Mouse (Mus musculus) thymus, postnatal 0 days (tissue): ENCODE results near the gene Ms4a3. TPM values are rescaled to one million over a fixed set of nuclear protein-coding genes. Genes with fewer than 3 reads are reported as not detected.

ENCODE experiments used
- DNase-seq: peaks from one replicate; pipeline ENCODE4 v3.0.0-alpha.2; 2015; ENCODE audit warnings: low spot score
- polyA plus RNA-seq: library from polyadenylated mRNA; unstranded; fragments of >200 nt; fragmentation: Nextera tagmentation; extraction: Ambion mirVana; gene quantifications from 2 replicates; pipeline ENCODE4 v1.2.1, GENCODE M21; 2015

The Ms4a3 gene
- 0.32 and 0.49 TPM in 2 replicates for polyA plus RNA-seq

GRCm38 (mm10) chr19:11640732-11641131 lies at the start of gene Ms4a3:
Ms4a3 (minus strand) TSS chr19:11640851.
- no peak for DNase-seq

GRCm38 (mm10) chr19:11661562-11661961 lies 20.9 kb upstream of the Ms4a3 start:
- DNase-seq, result no peak

- no peak for DNase-seq
Observed at GRCm38 (mm10) chr19:11660459-11660858, 19.8 kb upstream of the Ms4a3 start, which contains the start of gene Oosp2. Oosp2 (minus strand) TSS chr19:11660559.

- DNase-seq, result no peak
Observed at GRCm38 (mm10) chr19:11659142-11659541, 18.5 kb upstream of the Ms4a3 start.

GRCm38 (mm10) chr19:11649564-11649963 lies 8.9 kb upstream of the Ms4a3 start:
- DNase-seq, result no peak

DNA sequence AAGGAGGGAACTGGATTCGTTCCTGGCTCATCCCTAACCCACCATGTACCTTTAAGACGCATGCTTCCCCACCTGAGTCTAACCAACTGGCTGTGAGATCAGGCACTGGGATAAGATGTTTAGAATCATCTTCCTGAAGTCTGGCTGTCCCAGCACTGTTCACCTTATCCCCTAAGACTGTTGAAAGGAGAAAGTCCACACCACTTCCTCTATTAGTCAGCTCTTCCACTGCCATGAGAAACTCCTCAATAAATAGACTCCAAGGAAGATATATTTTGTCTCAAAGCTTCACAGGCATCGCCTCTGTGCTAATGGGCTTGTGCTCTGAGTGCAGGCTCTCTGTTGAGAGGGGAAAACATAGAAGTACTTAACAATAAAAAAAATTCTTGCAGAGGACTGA lies 5.5 kb upstream of the Ms4a3 start:
- no peak for DNase-seq

DNA sequence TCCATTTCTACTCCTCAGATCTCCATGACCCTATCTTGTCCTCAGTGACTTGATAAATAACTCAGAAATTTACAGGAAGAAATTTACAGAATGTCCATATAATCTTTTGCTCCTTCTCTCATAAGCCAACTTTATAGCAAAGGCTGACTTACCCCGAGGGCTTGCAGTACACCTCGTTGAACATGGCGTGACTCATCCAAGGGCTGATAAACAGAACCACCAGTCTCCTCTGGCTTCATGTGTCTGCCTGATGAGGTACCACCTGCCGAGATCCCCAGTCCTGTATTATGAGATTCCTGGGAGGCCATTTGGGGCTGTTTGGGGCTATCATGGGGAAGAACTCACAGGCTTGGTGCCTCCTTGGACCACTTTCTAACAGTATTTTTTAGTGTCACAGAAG lies 1.6 kb downstream of the Ms4a3 start:
- DNase-seq, result no peak

DNA sequence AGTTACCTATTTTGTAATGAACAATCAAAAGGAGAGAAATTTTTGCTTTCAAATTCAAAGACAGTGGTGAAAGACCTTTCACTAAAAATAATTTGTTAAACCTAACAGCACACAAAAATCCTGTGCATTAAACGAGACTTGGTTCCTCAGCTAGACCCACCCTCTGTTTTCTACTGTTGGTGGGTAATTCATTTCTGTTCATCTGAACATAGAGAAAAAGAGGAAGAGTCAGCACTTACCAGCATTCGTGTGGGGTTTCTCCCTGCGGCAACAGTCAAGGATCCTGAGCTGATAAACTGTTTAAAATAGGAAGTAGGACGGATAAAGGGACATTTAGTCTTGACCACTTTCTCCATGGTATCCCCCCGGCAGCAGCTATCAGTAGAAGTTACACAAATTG lies 5.1 kb downstream of the Ms4a3 start:
- DNase-seq, result no peak

- no peak for DNase-seq
Observed at GRCm38 (mm10) chr19:11634330-11634729, 6.3 kb downstream of the Ms4a3 start.

- no peak for DNase-seq
Observed at GRCm38 (mm10) chr19:11633732-11634131, 6.9 kb downstream of the Ms4a3 start.

DNA sequence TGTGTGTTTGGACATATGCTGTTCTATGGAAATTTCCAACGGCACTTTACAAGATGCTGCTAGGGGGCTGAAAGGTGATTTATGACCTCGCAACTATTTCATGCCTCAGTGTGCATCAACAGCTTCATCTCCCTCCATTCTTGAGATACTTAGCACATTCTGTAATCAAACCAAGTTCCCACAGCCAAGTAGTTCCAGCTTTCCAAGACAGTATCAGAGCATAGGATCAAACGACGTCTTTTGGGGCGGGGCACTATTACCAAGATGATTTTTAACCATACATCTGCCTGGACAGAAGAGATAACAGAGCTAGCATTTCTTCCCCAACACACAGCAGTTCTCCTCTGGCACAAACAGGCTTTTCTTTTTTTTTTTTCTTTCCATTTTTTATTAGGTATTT lies 15.4 kb downstream of the Ms4a3 start:
- DNase-seq, result no peak

GRCm38 (mm10) chr19:11624800-11625199 lies 15.9 kb downstream of the Ms4a3 start:
- no peak for DNase-seq

DNA sequence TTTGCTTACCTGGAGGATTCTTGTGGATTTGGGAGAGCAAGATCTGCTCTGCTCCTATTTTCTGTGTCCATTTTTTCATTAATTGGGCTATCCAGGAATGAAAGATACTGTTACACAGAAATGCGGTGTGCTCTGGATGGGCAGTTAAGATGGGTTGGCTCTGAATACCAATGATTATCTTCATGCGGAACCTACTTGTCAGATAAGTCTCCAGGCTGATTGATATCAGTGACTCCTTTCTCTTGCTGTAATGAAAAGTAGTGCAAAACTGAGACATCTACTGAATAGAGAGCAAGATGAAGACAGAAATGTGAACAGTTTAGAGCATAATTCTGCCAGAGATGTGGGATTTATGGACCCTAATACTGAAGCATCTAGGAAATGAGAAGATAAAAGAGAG lies 17.1 kb downstream of the Ms4a3 start, which contains the start of gene Ms4a2:
Gene Ms4a2, minus strand, starts transcription at position 169 of the 400 bp plus-strand sequence.
- no peak for DNase-seq

DNA sequence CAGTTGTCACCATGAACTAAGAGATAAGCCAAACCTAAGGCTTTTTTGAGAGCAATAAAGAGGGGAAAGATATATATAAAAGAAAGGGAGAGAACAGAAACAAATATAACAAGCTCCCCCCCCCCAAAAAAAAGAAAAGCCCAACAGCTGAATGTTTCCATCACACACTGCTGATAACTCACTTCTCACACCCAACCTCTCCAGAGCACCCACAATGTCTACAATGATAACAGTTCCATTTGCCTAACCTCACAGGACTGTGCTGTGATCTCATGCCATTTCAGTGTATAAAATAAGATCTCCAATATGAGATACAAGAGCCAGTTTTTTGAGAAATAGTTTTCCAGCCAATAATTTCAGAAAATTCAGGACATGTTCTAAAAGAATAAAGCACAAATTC lies 22.7 kb downstream of the Ms4a3 start:
- no peak for DNase-seq

DNA sequence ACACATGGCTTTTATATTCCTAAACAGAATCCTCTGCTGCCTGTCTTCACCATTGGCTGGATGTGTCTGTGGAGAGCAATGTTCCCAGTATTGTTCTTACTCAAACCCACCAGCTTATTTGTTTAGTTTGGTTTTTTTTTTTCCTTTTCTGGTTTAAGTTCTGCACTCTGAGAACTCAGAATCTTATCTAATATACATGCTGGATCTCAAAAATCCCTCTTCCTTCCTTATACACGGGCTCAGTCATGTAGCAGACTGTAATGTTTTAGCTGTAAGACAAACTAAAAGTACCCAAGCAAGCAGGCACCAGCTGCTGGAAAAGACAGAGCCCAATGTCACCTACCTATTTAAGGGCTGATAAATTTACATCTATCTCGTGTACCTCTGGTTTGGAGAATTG lies 25.8 kb downstream of the Ms4a3 start:
- DNase-seq, result no peak

GRCm38 (mm10) chr19:11613776-11614443 lies 26.7 kb downstream of the Ms4a3 start:
- DNase-seq, result no peak

DNA sequence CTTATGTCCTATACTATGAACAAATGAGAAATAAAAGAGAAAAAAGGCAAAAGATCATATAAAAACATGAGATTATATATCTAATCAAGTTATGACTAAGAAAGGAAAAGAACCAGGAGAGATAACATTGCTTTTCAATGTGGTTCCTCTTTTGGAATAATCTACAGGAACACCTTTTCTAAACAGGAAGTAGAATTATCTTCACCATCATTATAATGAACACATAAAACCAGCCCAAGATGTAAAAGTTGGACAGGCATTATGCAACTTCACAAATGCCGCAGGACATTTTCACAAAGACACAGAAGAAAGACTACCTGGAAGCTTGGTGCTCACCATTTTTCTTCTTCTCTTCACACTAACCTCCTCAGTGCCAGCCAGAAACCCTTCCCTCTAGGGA lies 27.6 kb downstream of the Ms4a3 start:
- DNase-seq, result no peak

- no peak for DNase-seq
Observed at GRCm38 (mm10) chr19:11612293-11612692, 28.4 kb downstream of the Ms4a3 start.

GRCm38 (mm10) chr19:11611541-11611945 lies 29.1 kb downstream of the Ms4a3 start:
- peak; percentile 48 for DNase-seq

GRCm38 (mm10) chr19:11608172-11608571 lies 32.5 kb downstream of the Ms4a3 start:
- peak; percentile 41 for DNase-seq

DNA sequence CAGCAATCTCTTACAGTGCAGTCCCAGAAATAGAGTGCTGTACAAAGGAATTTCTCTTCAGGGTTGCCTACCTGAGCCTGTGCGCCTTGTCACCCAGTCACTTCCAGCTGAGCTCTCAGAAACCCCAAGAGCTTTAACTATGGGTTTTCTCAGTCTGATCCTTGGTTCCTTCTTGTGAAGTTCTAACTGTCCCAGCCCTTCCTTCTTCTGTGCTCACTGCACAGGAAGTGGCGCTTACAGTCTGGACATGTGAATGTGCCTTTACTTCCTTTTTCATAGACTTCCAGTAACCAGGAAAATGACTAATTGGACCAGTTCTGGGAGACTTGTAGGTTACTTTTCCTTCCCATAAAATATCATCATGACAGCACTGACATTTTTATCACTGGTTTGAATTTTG lies 36.0 kb downstream of the Ms4a3 start, which contains the start of gene Ms4a6d:
Gene Ms4a6d, minus strand, starts transcription at position 247 of the 400 bp plus-strand sequence.
- no peak for DNase-seq

DNA sequence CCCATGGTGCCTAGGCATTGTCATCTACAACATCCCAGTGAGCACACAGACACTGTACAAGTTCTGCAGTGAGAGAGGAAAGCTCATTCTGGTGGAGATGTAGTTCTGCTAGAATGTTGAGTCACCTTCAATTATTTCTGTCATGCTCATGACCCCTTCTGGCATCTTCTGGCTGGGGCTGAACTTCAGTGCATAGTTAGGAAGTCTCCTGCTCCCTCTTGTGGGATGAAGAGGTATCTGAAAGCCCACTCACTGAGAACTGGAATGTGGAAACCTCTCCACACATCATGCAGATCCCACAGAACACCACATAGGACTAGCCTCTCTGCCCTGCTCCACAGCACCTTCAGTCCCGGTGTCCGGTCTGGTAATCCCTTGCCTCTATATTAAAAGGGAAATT lies 38.6 kb downstream of the Ms4a3 start:
- peak; percentile 79 for DNase-seq

- no peak for DNase-seq
Observed at GRCm38 (mm10) chr19:11601349-11601748, 39.3 kb downstream of the Ms4a3 start.
